Mouse (Mus musculus) forebrain, embryonic 13.5 days (tissue): ENCODE results near the gene Zfp3. TPM values are rescaled to one million over a fixed set of nuclear protein-coding genes. Genes with fewer than 3 reads are reported as not detected.
"Not testable (repeated sequence)": the region's sequence is repeated elsewhere in the genome, so short reads cannot be mapped to it uniquely, and the experiment has no call there.

Experiments used
- ATAC-seq: fragments of 200-750 bp; cut with Nextera tagmentation; 2 replicates; pipeline ENCODE4 v1.8.0; 2017
- H3K27ac ChIP-seq: fragments of 300-500 bp; sonication (generic); 2 replicates; pipeline ENCODE4 v1.5.1; 2015; ENCODE audit warnings: inconsistent platforms, mild to moderate bottlenecking, moderate library complexity
- H3K27me3 ChIP-seq: fragments of 300-500 bp; sonication (generic); 2 replicates; pipeline ENCODE4 v1.6.1; 2015; ENCODE audit warnings: mild to moderate bottlenecking, inconsistent platforms
- H3K36me3 ChIP-seq: fragments of 300-500 bp; sonication (generic); 2 replicates; pipeline ENCODE4 v1.6.1; 2015; ENCODE audit warnings: mild to moderate bottlenecking, inconsistent platforms; ENCODE audit not compliant: poor library complexity, severe bottlenecking
- H3K4me1 ChIP-seq: fragments of 300-500 bp; sonication (generic); 2 replicates; pipeline ENCODE4 v1.6.1; 2015; ENCODE audit warnings: inconsistent platforms
- H3K4me2 ChIP-seq: fragments of 300-500 bp; sonication (generic); 2 replicates; pipeline ENCODE4 v1.6.1; 2015; ENCODE audit warnings: inconsistent platforms, mild to moderate bottlenecking, moderate library complexity
- H3K4me3 ChIP-seq: fragments of 300-500 bp; sonication (generic); 2 replicates; pipeline ENCODE4 v1.5.1; 2015; ENCODE audit warnings: mild to moderate bottlenecking, inconsistent platforms
- H3K9ac ChIP-seq: fragments of 300-500 bp; sonication (generic); 2 replicates; pipeline ENCODE4 v1.6.1; 2015; ENCODE audit warnings: mild to moderate bottlenecking, inconsistent platforms
- H3K9me3 ChIP-seq: fragments of 300-500 bp; sonication (generic); replicated peaks from 2 replicates; pipeline ENCODE4 v1.6.1; 2016; ENCODE audit warnings: inconsistent platforms
- WGBS: fragments of 180-500 bp; shearing (Covaris S2); methylation state at CpG from one replicate; pipeline ENCODE4 v1.1.7; 2015; 5-methylcytosine and 5-hydroxymethylcytosine counted together
- polyA plus RNA-seq: library from polyadenylated mRNA; unstranded; fragments of >200 nt; fragmentation: Nextera tagmentation; extraction: Ambion mirVana; gene quantifications from 2 replicates; pipeline ENCODE4 v1.2.1, GENCODE M21; 2015

Zfp3 gene
- polyA plus RNA-seq, 1 experiment from 2014 or later, result 11.5 TPM

DNA sequence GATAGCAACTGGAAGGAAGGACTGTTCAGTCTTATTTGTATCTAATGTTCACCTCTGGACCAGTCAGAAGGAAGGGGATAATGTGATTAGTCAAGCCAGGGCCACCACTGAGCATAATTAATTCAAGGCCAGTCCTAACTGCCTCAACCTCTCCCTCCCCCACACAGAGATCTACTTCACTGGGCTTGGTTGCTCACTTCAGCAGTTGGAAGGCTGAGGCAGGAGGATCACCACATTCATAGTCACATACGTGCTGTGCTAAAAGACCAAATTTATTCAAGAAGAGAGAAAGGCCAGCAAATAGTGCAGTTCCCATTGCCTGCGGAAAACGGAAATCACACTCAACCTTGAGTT is 450 bp upstream of the Zfp3 start:
- ATAC-seq, result peak; percentile 27; the same call in 1 of the 2 replicates
- whole genome bisulfite sequencing, result 32% methylated on average over 3 of the region's 3 CpGs

DNA sequence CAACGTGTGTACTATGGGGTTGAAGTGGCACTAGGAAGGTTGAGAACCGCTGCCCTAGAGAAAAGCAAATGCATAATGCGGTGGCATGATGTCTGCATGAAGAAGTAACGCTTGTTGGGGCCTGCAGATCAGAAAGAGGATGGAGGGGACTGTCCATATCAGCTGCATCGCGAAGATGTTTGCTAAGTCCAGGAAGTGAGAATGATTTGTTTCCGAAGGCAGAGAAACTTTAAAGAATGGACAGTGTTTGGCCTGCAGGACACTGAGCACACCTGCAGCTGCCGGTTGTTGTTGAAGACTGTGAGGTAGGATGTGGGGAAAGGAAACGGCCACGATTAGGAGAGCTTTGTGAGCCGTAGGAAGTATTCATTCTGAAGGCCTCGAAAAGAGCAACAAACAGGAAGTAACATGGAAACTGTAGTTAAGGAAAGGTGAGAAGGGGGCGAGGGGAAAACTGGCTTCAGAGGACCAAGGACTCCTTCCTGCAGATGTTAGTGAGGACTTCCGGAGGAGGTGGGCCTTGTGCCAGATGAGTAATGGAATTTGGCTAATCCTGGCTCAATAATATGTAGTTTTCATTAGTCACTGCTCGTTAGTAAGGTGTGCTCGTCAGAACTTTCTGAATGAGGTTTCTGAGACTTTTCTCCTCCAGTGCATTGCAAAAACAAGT is 1.9 kb downstream of the Zfp3 start:
- Histone ChIP-seq H3K4me2 (no peak overlapping the region; the same call in 1 of the 2 replicates), H3K9ac (no peak overlapping the region), H3K27ac (no peak overlapping the region), H3K9me3 (no peaks in the 10 kb centered on the region), H3K4me3 (no peak overlapping the region), H3K36me3 (peaks cover 12% of the 10 kb centered on the region), H3K4me1 (peaks cover 19% of the 10 kb centered on the region), H3K27me3 (no peaks in the 10 kb centered on the region)
- whole genome bisulfite sequencing, result 73% methylated on average over 16 of the region's 16 CpGs
- ATAC-seq, result no peak

More for the DNA sequence above, 450 bp upstream of the Zfp3 start:
- Histone ChIP-seq H3K36me3 (peaks cover 10% of the 10 kb centered on the region; the same call in 1 of the 2 replicates), H3K4me2 (peak overlapping the region; percentile 78), H3K9me3 (no peaks in the 10 kb centered on the region), H3K9ac (peak overlapping the region; percentile 87), H3K27me3 (no peaks in the 10 kb centered on the region), H3K27ac (0 out of 2 replicates have a peak overlapping the region, but pooled peaks have one; percentile 59), H3K4me1 (peaks cover 19% of the 10 kb centered on the region), H3K4me3 (peak overlapping the region; percentile 83)

DNA sequence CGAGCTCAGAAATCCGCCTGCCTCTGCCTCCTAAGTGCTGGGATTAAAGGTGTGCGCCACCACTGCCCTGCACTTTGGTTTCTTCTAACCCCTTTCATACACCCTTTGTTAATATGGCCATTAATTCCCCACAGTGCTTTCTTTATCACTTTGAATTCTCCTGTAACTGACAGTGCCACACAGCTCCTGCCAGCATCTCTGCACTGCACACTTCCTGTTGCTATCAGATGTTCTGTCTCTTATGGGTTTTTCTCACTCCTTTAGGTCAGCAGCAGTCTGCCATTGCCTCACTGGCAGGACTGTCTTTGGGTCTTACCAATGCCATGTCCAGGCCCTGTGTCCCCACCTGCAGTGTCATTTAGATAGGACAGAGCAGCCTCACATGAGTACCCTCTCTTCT is 6.8 kb downstream of the Zfp3 start:
- H3K36me3 ChIP-seq, result peaks cover 51% of the 10 kb centered on the region
- ATAC-seq, result no peak
- H3K4me3 ChIP-seq, result no peak overlapping the region
- H3K4me1 ChIP-seq, result peaks cover 7% of the 10 kb centered on the region; the same call in 1 of the 2 replicates
- no peaks in the 10 kb centered on the region for H3K27me3 ChIP-seq
- H3K4me2 ChIP-seq, result no peak overlapping the region
- no peaks in the 10 kb centered on the region for H3K9me3 ChIP-seq
- 96% methylated on average over 3 of the region's 3 CpGs for WGBS
- no peak overlapping the region for H3K9ac ChIP-seq
- H3K27ac ChIP-seq, result no peak overlapping the region

DNA sequence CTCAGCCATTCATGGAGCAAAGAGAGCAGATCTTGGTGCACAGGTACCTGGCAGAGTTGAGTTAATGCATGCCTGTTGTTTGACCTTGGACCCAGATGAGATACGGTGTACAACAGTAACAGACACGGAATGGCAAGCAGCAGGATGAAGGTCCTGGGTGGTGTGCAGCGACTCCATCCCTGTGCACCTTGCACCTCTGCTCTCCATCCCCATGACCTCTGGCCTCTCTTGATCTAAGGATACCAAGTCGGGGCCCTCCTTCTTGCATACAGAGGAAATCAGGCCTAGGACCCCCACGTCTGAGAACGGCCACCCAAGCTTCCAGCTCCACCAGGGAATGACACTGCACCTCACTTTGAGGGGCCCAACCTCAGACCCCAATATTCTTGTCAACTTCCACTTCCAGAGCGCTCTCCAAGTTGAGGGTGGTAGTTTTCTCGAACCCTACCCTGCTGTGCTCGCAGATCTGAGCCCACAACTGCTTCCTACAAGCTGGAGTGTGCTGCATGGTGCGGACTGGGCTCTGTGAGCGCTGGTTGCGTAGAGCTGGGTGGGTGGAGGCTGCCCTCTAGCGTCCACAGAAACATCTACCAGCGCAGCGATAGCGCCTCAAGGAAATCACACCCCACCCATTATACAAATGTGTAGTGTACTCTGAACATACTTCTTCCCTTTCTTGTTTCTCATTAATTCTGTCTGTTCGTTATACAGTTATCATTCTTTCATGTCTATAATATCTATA is 13.0 kb downstream of the Zfp3 start:
- Histone ChIP-seq H3K27me3 (no peaks in the 10 kb centered on the region), H3K4me2 (no peak overlapping the region), H3K9me3 (no peaks in the 10 kb centered on the region), H3K9ac (no peak overlapping the region), H3K4me3 (no peak overlapping the region), H3K4me1 (0 out of 2 replicates have a peak, but pooled peaks cover 4% of the 10 kb centered on the region), H3K36me3 (peaks cover 28% of the 10 kb centered on the region), H3K27ac (no peak overlapping the region)
- ATAC-seq, result peak; percentile 75
- WGBS, result 26% methylated on average over 17 of the region's 17 CpGs

DNA sequence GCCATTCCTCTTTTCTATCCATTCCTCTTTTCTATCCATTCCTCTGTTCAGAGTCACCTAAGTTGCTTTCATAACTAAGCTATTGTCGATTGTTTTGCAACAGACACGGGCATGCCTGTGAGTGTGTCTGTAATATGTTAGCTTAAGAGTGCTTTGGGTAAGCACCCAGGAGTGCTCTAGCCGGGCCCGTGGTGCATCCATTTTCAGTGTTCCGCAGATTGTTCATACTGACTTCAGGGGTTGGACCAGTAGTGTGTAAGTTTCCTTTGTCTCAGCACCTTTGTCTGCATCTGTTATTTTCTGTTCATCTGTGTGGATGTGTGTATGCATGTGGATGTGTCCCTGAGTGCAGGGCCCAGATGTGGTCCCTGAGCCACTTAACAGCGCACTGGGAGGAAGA is 13.6 kb downstream of the Zfp3 start:
- Histone ChIP-seq H3K36me3 (peaks cover 22% of the 10 kb centered on the region), H3K27ac (no peak overlapping the region), H3K4me3 (no peak overlapping the region), H3K9ac (no peak overlapping the region), H3K4me2 (no peak overlapping the region), H3K9me3 (no peaks in the 10 kb centered on the region), H3K27me3 (no peaks in the 10 kb centered on the region), H3K4me1 (0 out of 2 replicates have a peak, but pooled peaks cover 4% of the 10 kb centered on the region)
- no peak for ATAC-seq
- WGBS, result 66% methylated on average over 6 of the region's 6 CpGs

DNA sequence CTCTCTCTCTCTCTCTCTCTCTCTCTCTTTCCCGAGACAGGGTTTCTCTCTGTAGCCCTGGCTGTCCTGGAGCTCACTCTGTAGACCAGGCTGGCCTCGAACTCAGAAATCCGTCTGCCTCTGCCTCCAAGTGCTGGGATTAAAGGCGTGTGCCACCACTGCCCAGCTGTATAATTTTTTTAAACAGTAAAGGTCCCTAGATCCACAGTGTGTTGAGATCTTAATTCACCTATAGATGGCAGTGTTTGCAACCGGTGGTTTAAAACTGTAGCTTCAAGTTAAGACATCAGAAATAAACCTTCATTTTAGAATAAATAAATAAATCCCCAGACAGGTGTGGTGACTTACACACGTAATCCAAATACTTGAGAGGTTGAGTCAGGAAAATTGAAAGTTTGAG is 14.0 kb downstream of the Zfp3 start:
- not testable (repeated sequence) for H3K27me3 ChIP-seq

DNA sequence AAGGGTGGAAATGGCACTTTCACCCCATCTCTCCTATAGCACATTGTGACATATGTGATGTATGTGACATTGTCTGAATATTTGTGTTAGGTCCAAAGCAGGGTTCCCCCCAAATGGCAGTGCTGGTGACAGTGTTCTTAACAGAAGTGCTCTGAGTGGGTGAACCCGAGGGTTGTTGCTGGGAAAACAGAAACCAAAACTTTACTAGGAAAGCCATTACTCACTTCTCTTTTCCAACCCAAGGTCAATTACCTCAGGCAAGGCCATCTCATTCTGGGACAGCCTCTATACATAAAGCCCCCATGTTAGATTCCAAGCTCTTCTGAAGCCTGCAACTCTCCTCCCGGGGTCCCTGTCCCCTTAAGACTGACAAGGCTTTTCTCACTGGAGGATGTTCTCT is 21.9 kb downstream of the Zfp3 start:
- H3K27me3 ChIP-seq, result no peaks in the 10 kb centered on the region
- no peaks in the 10 kb centered on the region for H3K36me3 ChIP-seq
- no peak overlapping the region for H3K4me3 ChIP-seq
- ATAC-seq, result no peak
- no peak overlapping the region for H3K4me2 ChIP-seq
- no peaks in the 10 kb centered on the region for H3K4me1 ChIP-seq
- no peak overlapping the region for H3K27ac ChIP-seq
- 80% methylated on average over 2 of the region's 2 CpGs for WGBS
- H3K9me3 ChIP-seq, result no peaks in the 10 kb centered on the region
- H3K9ac ChIP-seq, result no peak overlapping the region

More for the DNA sequence above, 14.0 kb downstream of the Zfp3 start:
- H3K4me3 ChIP-seq, H3K9me3 ChIP-seq, ATAC-seq, H3K4me2 ChIP-seq, H3K4me1 ChIP-seq, H3K9ac ChIP-seq, H3K27ac ChIP-seq: not testable (repeated sequence)
- H3K36me3 ChIP-seq, result peaks cover 19% of the 10 kb centered on the region
- WGBS, result 29% methylated on average over 6 of the region's 6 CpGs

DNA sequence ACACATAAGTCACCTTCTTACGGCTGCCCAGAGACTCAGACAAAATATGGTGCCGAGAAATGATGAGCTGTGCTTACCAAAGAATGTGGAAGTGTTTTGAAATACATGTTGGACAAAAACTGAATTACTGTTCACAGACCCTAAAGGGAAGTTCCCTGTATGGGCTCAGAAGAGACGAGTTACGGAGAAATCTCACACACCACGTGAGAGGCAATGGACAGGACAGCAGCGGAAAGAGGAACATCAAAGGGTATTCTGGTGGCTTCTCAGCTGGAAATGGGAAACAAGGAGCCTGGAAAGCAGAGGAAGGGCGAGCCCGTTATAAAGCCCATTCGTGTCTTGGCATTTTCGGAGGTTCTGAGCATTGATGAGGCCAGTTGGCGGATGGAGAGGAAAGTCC is 23.0 kb downstream of the Zfp3 start:
- Histone ChIP-seq H3K4me2 (no peak overlapping the region), H3K9ac (no peak overlapping the region), H3K4me1 (no peaks in the 10 kb centered on the region), H3K27ac (no peak overlapping the region), H3K36me3 (no peaks in the 10 kb centered on the region), H3K9me3 (no peaks in the 10 kb centered on the region), H3K27me3 (no peaks in the 10 kb centered on the region), H3K4me3 (no peak overlapping the region)
- no peak for ATAC-seq
- 77% methylated on average over 11 of the region's 11 CpGs for WGBS

DNA sequence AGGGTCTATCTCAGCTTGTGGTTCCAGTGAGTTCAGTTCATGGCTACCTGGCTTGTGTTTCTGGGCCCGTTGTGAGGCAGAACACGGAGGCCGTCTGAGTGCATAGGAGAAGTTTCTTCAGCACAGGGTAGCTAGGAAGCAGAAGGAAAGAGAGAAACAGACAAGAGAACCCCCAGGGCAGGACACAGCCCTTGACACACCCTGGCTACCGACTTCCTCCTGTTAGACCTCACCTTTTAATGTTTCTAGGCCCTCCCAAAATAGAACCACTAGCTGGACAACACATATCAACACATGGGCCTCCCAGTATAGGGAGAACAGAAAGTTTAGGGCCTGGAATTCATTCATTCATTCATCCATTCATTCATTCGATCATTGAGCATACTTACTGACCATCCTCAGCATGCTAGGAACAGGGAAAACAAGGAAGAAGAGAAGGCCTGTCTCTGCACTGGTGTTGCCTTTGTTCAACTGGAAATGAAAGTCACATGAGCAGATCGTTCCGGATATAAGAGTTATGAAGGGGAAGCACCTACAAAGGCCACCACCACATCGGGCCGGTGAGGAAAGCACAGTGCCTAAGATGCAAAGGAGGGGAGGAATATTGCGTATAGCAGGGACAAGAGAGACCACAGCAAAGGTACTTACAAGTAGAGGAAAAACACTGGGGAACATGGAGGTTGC is 25.1 kb downstream of the Zfp3 start:
- H3K27me3 ChIP-seq, result no peaks in the 10 kb centered on the region
- no peak for ATAC-seq
- WGBS, result 87% methylated on average over 10 of the region's 10 CpGs
- H3K36me3 ChIP-seq, result no peaks in the 10 kb centered on the region
- no peak overlapping the region for H3K4me3 ChIP-seq
- no peak overlapping the region for H3K4me2 ChIP-seq
- no peak overlapping the region for H3K9ac ChIP-seq
- H3K9me3 ChIP-seq, result no peaks in the 10 kb centered on the region
- H3K4me1 ChIP-seq, result no peaks in the 10 kb centered on the region
- H3K27ac ChIP-seq, result no peak overlapping the region

DNA sequence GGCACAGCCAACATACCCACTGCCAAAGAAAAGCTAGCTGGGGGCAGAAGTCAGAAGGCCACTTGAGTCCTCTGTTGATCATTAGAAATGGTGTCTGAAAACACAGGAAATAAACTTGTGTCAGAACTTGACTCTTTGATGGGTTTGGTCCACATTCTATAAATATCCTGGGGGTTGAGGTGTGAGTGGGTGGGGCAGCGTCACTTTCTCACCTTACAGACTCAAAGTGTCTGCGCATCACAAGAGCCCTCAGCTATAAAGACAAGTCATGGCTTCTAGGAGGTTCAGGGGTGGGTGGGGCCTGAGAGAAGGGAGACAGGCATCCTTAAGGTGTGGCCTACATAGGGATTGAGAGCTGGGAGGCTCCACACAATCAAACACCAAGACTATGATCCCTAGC is 26.4 kb downstream of the Zfp3 start:
- no peak overlapping the region for H3K27ac ChIP-seq
- 91% methylated on average over 2 of the region's 2 CpGs for WGBS
- H3K4me1 ChIP-seq, result no peaks in the 10 kb centered on the region
- H3K4me2 ChIP-seq, result no peak overlapping the region
- H3K9me3 ChIP-seq, result no peaks in the 10 kb centered on the region
- no peaks in the 10 kb centered on the region for H3K27me3 ChIP-seq
- no peak for ATAC-seq
- no peaks in the 10 kb centered on the region for H3K36me3 ChIP-seq
- H3K9ac ChIP-seq, result no peak overlapping the region
- H3K4me3 ChIP-seq, result no peak overlapping the region

DNA sequence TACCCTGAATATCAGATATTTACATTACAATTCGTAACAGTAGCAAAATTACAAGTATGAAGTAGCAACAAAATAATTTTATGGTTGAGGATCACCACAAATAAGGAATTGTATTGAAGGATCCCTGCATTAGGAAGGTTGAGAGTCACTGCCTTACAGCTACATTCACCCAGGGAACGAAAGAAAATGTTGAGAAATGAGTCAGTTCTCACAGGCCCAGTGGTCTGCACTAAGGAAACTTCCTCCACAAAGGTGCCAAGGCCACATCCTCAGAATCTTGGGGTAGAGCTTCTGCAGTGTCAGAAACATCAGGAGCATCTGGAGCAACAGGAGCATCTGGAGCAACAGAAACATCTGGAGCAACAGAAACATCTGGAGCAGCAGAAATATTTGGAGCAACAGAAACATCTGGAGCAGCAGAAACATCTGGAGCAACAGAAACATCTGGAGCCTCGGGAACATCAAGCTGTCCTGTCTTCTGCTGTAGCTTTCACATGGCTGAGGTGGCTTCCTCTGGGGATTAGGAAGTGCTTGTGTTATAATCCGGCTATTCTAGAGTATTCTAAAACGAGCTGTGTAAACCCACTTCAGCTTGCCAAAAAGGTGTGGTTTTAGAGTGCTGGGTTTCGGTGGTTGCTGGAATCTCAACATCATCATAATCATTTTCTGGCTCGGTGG is 27.0 kb downstream of the Zfp3 start:
- no peak overlapping the region for H3K4me3 ChIP-seq
- no peak overlapping the region for H3K9ac ChIP-seq
- no peaks in the 10 kb centered on the region for H3K9me3 ChIP-seq
- no peak overlapping the region for H3K27ac ChIP-seq
- no peaks in the 10 kb centered on the region for H3K36me3 ChIP-seq
- 76% methylated on average over 7 of the region's 7 CpGs for WGBS
- H3K4me2 ChIP-seq, result no peak overlapping the region
- ATAC-seq, result no peak
- H3K27me3 ChIP-seq, result no peaks in the 10 kb centered on the region
- H3K4me1 ChIP-seq, result no peaks in the 10 kb centered on the region

DNA sequence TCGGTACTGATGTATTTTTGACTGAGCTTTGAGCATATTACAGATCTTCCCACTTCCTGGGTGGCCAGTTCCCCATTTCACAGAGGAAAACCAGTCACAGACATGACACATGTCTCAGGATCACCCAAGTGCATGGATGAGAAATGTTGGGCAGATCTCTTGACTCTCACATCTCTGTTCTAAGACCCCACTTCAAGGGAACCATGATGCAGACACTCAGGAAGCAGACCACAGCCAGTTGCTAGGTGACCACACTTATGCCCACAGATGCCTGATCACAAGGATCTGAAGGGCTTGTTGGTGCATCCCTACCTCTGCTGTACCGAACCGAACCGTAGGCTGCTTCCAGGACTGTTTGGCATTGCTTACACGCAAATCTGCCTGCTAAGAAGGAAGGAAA is 27.7 kb downstream of the Zfp3 start:
- 91% methylated on average over 5 of the region's 5 CpGs for WGBS
- Histone ChIP-seq H3K9ac (no peak overlapping the region), H3K4me1 (no peaks in the 10 kb centered on the region), H3K4me3 (no peak overlapping the region), H3K36me3 (no peaks in the 10 kb centered on the region), H3K4me2 (no peak overlapping the region), H3K27ac (no peak overlapping the region), H3K27me3 (no peaks in the 10 kb centered on the region), H3K9me3 (no peaks in the 10 kb centered on the region)
- ATAC-seq, result no peak
